21 mouse cellular contexts compared by ENCODE assay signal in the genomic region with DNA sequence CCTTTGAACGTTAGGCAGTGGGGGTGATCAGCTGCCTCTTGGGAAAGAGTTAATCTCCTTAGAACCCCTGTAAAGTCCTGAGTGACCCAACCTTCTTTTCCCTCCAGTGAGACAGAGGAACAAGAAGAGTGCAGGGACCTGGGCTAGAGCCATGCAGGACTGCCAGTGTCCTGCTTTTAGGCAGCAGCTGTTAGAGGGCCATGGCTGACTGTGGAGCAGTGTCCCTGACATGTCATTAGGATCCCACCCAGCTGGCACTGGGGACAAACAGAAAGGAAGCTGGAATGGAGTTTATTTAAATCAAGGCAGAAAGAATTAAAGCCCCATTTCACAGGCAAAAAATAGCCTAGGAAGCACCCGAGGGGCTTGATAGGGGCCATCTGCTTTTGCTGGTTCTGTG.
A peak's percentile ranks its signal among the peaks of the same experiment; 100 is the strongest.
DNase-seq lines count a peak whose midpoint lies in the region; ATAC-seq lines count a peak whose summit lies in the region.
"Had no signal": no experiment of that assay in that cellular context is flagged by ENCODE, and none has a peak within 500 bp of the region (broad histone marks: within the 10 kb centered on the region; RNA-seq: fewer than 3 reads in every experiment).

No protein-coding gene starts in this region.

- no peaks in the 10 kb centered on the region for H3K9me3 ChIP-seq in forebrain, embryonic 16.5 days (ENCODE audit: control insufficient read depth, low read length)
- no peaks in the 10 kb centered on the region for H3K9me3 ChIP-seq in forebrain, embryonic 10.5 days
- H3K9me3 ChIP-seq in hindbrain, embryonic 16.5 days (ENCODE audit: control insufficient read depth, low read length), result no peaks in the 10 kb centered on the region
- H3K9me3 ChIP-seq in hindbrain, embryonic 14.5 days (ENCODE audit: control insufficient read depth, low read length), result no peaks in the 10 kb centered on the region
- H3K9me3 ChIP-seq in midbrain, embryonic 10.5 days (replicated peaks), result no peaks in the 10 kb centered on the region
- H3K9me3 ChIP-seq in midbrain, embryonic 15.5 days, result no peaks in the 10 kb centered on the region
- no peaks in the 10 kb centered on the region for H3K9me3 ChIP-seq in midbrain, embryonic 13.5 days
- H3K9me3 ChIP-seq: embryonic facial prominence, embryonic 10.5 days; heart, embryonic 15.5 days; hindbrain, embryonic 12.5 days; intestine, embryonic 15.5 days; limb, embryonic 15.5 days; liver, embryonic 15.5 days had no signal

- H3K4me3 ChIP-seq in forebrain, embryonic 16.5 days (replicated peaks; ENCODE audit: low read length), result no peak overlapping the region
- H3K4me3 ChIP-seq in forebrain, embryonic 10.5 days, result no peak overlapping the region
- H3K4me3 ChIP-seq in hindbrain, embryonic 16.5 days (ENCODE audit: low read length), result no peak overlapping the region
- no peak overlapping the region for H3K4me3 ChIP-seq in hindbrain, embryonic 14.5 days (replicated peaks; ENCODE audit: low read length)
- H3K4me3 ChIP-seq in midbrain, embryonic 10.5 days, result no peak overlapping the region
- no peak overlapping the region for H3K4me3 ChIP-seq in midbrain, embryonic 15.5 days
- H3K4me3 ChIP-seq in midbrain, embryonic 13.5 days (replicated peaks), result no peak overlapping the region
- H3K4me3 ChIP-seq: embryonic facial prominence, embryonic 10.5 days; heart, adult 2 months; heart, embryonic 15.5 days; hindbrain, embryonic 12.5 days; intestine, embryonic 15.5 days; limb, embryonic 15.5 days; liver, embryonic 15.5 days; megakaryocyte, embryonic 14.5 days had no signal

- no peak overlapping the region for H3K4me2 ChIP-seq in forebrain, embryonic 16.5 days (ENCODE audit: low read length)
- no peak overlapping the region for H3K4me2 ChIP-seq in hindbrain, embryonic 16.5 days (ENCODE audit: low read length)
- no peak overlapping the region for H3K4me2 ChIP-seq in hindbrain, embryonic 14.5 days (replicated peaks)
- no peak overlapping the region for H3K4me2 ChIP-seq in midbrain, embryonic 15.5 days
- H3K4me2 ChIP-seq in midbrain, embryonic 13.5 days (replicated peaks), result no peak overlapping the region
- H3K4me2 ChIP-seq: heart, embryonic 15.5 days; hindbrain, embryonic 12.5 days; intestine, embryonic 15.5 days; limb, embryonic 15.5 days; liver, embryonic 15.5 days had no signal

- no peaks in the 10 kb centered on the region for H3K36me3 ChIP-seq in forebrain, embryonic 16.5 days (ENCODE audit: control insufficient read depth, insufficient read depth)
- H3K36me3 ChIP-seq in forebrain, embryonic 10.5 days (replicated peaks), result no peaks in the 10 kb centered on the region
- no peaks in the 10 kb centered on the region for H3K36me3 ChIP-seq in hindbrain, embryonic 16.5 days (ENCODE audit: control insufficient read depth, insufficient read depth, low read length)
- no peaks in the 10 kb centered on the region for H3K36me3 ChIP-seq in hindbrain, embryonic 14.5 days (replicated peaks; ENCODE audit: control insufficient read depth, insufficient read depth)
- no peaks in the 10 kb centered on the region for H3K36me3 ChIP-seq in midbrain, embryonic 10.5 days
- no peaks in the 10 kb centered on the region for H3K36me3 ChIP-seq in midbrain, embryonic 15.5 days (replicated peaks)
- no peaks in the 10 kb centered on the region for H3K36me3 ChIP-seq in midbrain, embryonic 13.5 days
- H3K36me3 ChIP-seq: embryonic facial prominence, embryonic 10.5 days; heart, embryonic 15.5 days; hindbrain, embryonic 12.5 days; intestine, embryonic 15.5 days; limb, embryonic 15.5 days; liver, embryonic 15.5 days had no signal

- H3K4me1 ChIP-seq in forebrain, embryonic 16.5 days (replicated peaks; ENCODE audit: control insufficient read depth, insufficient read depth, low read length), result peaks cover 18% of the 10 kb centered on the region
- H3K4me1 ChIP-seq in forebrain, embryonic 10.5 days, result peaks cover 27% of the 10 kb centered on the region
- 0 out of 2 replicates have a peak, but pooled peaks cover 2% of the 10 kb centered on the region for H3K4me1 ChIP-seq in hindbrain, embryonic 16.5 days (ENCODE audit: control insufficient read depth, insufficient read depth, low read depth, low read length)
- peaks cover 7% of the 10 kb centered on the region; the same call in 1 of the 2 replicates for H3K4me1 ChIP-seq in hindbrain, embryonic 14.5 days (replicated peaks; ENCODE audit: control insufficient read depth, insufficient read depth, low read length)
- H3K4me1 ChIP-seq in midbrain, embryonic 10.5 days, result peaks cover 32% of the 10 kb centered on the region
- H3K4me1 ChIP-seq in midbrain, embryonic 15.5 days, result peaks cover 6% of the 10 kb centered on the region; the same call in 1 of the 2 replicates
- H3K4me1 ChIP-seq in midbrain, embryonic 13.5 days (replicated peaks), result peaks cover 28% of the 10 kb centered on the region
- H3K4me1 ChIP-seq: heart, embryonic 15.5 days; intestine, embryonic 15.5 days; liver, embryonic 15.5 days; megakaryocyte, embryonic 14.5 days had no signal

- H3K27me3 ChIP-seq in forebrain, embryonic 16.5 days (replicated peaks; ENCODE audit: control insufficient read depth, insufficient read depth, low read length), result no peaks in the 10 kb centered on the region
- H3K27me3 ChIP-seq in forebrain, embryonic 10.5 days (ENCODE audit: poor library complexity, severe bottlenecking), result no peaks in the 10 kb centered on the region
- no peaks in the 10 kb centered on the region for H3K27me3 ChIP-seq in hindbrain, embryonic 16.5 days (replicated peaks; ENCODE audit: control insufficient read depth, insufficient read depth, low read length)
- H3K27me3 ChIP-seq in hindbrain, embryonic 14.5 days (ENCODE audit: control insufficient read depth, insufficient read depth, low read length), result no peaks in the 10 kb centered on the region
- H3K27me3 ChIP-seq in midbrain, embryonic 10.5 days (ENCODE audit: low read depth, poor library complexity, severe bottlenecking), result no peaks in the 10 kb centered on the region
- no peaks in the 10 kb centered on the region for H3K27me3 ChIP-seq in midbrain, embryonic 15.5 days (replicated peaks)
- H3K27me3 ChIP-seq in midbrain, embryonic 13.5 days, result no peaks in the 10 kb centered on the region
- H3K27me3 ChIP-seq: heart, embryonic 15.5 days; hindbrain, embryonic 12.5 days; intestine, embryonic 15.5 days; limb, embryonic 15.5 days; liver, embryonic 15.5 days; megakaryocyte, embryonic 14.5 days had no signal

- DNase-seq in forebrain, embryonic 10.5 days (ENCODE audit: extremely low spot score, low spot score), result no peak
- DNase-seq in hindbrain, embryonic 14.5 days (ENCODE audit: low spot score), result no peak
- no peak for DNase-seq in midbrain, embryonic 10.5 days (ENCODE audit: low spot score)
- DNase-seq in lung, postnatal 4 days, result peak; percentile 19 to 57
- DNase-seq: adrenal gland, adult 8-10 months; gastrocnemius, postnatal 10 days; heart, adult 2 months; kidney, adult 9 months; right cerebral cortex, postnatal 4 days had no signal

- peak; percentile 60 for ATAC-seq in forebrain, embryonic 16.5 days
- ATAC-seq in hindbrain, embryonic 16.5 days, result peak; percentile 66; the same call in 1 of the 2 replicates
- ATAC-seq in hindbrain, embryonic 14.5 days (ENCODE audit: low FRiP score), result no peak; the same call in 1 of the 2 replicates
- no peak for ATAC-seq in midbrain, embryonic 15.5 days (replicated peaks)
- no peak for ATAC-seq in midbrain, embryonic 13.5 days
- ATAC-seq: intestine, embryonic 15.5 days had no signal

- no peak overlapping the region for H3K27ac ChIP-seq in forebrain, embryonic 16.5 days (ENCODE audit: low read length)
- H3K27ac ChIP-seq in forebrain, embryonic 10.5 days, result no peak overlapping the region
- no peak overlapping the region for H3K27ac ChIP-seq in hindbrain, embryonic 16.5 days (ENCODE audit: low read depth, low read length)
- H3K27ac ChIP-seq in hindbrain, embryonic 14.5 days, result no peak overlapping the region
- H3K27ac ChIP-seq in midbrain, embryonic 10.5 days (replicated peaks), result 0 out of 2 replicates have a peak overlapping the region, but pooled peaks have one; percentile 7
- no peak overlapping the region for H3K27ac ChIP-seq in midbrain, embryonic 15.5 days
- H3K27ac ChIP-seq in midbrain, embryonic 13.5 days, result no peak overlapping the region
- H3K27ac ChIP-seq: embryonic facial prominence, embryonic 10.5 days; heart, adult 2 months; heart, embryonic 15.5 days; hindbrain, embryonic 12.5 days; intestine, embryonic 15.5 days; limb, embryonic 15.5 days; liver, embryonic 15.5 days; stomach, postnatal 0 days had no signal

- H3K9ac ChIP-seq in forebrain, embryonic 16.5 days (replicated peaks; ENCODE audit: low read depth, low read length), result no peak overlapping the region
- H3K9ac ChIP-seq in hindbrain, embryonic 16.5 days (ENCODE audit: low read depth, low read length), result no peak overlapping the region
- no peak overlapping the region for H3K9ac ChIP-seq in hindbrain, embryonic 14.5 days
- no peak overlapping the region for H3K9ac ChIP-seq in midbrain, embryonic 15.5 days
- H3K9ac ChIP-seq in midbrain, embryonic 13.5 days (replicated peaks), result no peak overlapping the region
- H3K9ac ChIP-seq: heart, embryonic 15.5 days; hindbrain, embryonic 12.5 days; intestine, embryonic 15.5 days; limb, embryonic 15.5 days; liver, embryonic 15.5 days had no signal

- 42% methylated on average over 2 of the region's 2 CpGs for WGBS in forebrain, embryonic 16.5 days
- 65% methylated on average over 2 of the region's 2 CpGs for WGBS in forebrain, embryonic 10.5 days
- WGBS in hindbrain, embryonic 16.5 days, result 53% methylated on average over 2 of the region's 2 CpGs
- WGBS in hindbrain, embryonic 14.5 days, result 60% methylated on average over 2 of the region's 2 CpGs
- WGBS in midbrain, embryonic 10.5 days, result 79% methylated on average over 2 of the region's 2 CpGs
- WGBS in midbrain, embryonic 15.5 days, result 41% methylated on average over 2 of the region's 2 CpGs
- WGBS in midbrain, embryonic 13.5 days, result 70% methylated on average over 2 of the region's 2 CpGs

Comparison
In these comparisons a context has a peak if more than half of its experiments do, and no peak if none do; other contexts are left out.
1. ATAC-seq: peak in forebrain, embryonic 16.5 days (single experiment) and hindbrain, embryonic 16.5 days (single experiment); none in hindbrain, embryonic 14.5 days (single experiment), midbrain, embryonic 15.5 days (single experiment) and midbrain, embryonic 13.5 days (single experiment).
2. DNase-seq: peak in lung, postnatal 4 days (2 of 2); none in forebrain, embryonic 10.5 days (single experiment), hindbrain, embryonic 14.5 days (single experiment) and midbrain, embryonic 10.5 days (single experiment).